Mouse (Mus musculus): ENCODE measurements around the gene Ift22. TPM values are rescaled to one million over a fixed set of nuclear protein-coding genes. Genes with fewer than 3 reads are reported as not detected.
"Not testable (repeated sequence)": the region's sequence is repeated elsewhere in the genome, so short reads cannot be mapped to it uniquely, and the experiment has no call there.

Gene Ift22
- polyA plus RNA-seq, 1 experiment: 19.6 TPM

DNA sequence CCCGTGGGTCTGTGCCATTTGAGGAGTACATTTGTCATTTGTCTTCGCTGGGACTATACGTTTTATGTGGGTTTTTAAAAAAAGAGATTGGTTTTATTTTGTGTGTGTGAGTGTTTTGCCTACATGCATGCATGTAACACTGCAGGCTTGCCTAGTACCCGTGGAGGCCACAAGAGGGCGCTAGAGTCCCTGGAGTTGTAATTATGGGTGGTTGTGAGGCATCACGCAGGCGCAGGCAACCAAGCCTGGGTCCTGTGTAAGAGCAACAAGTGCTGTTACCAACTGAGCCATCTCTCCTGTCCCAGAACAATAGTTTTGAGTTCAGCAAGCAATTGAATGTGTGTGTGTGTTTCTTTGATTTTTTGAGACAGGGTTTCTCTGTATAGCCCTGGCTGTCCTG is 31.3 kb downstream of the Ift22 start:
- no peaks in the 10 kb centered on the region for H3K79me2 ChIP-seq (ENCODE audit: control insufficient read depth, insufficient read depth)
- no peaks in the 10 kb centered on the region for H3K36me3 ChIP-seq (ENCODE audit: control insufficient read depth, insufficient read depth)
- H3K27me3 ChIP-seq (ENCODE audit: control insufficient read depth, insufficient read depth, insufficient read length): no peaks in the 10 kb centered on the region
- TF ChIP-seq E2F4 (IDR thresholded peaks at IDR 0.05; ENCODE audit: insufficient read depth) (no peak), TCF3 (IDR thresholded peaks at IDR 0.05; ENCODE audit: insufficient read length, low read depth) (no peak), POLR2AphosphoS2 (IDR thresholded peaks at IDR 0.05; ENCODE audit: insufficient read length, low read depth) (no peak), SRF (IDR thresholded peaks at IDR 0.05; ENCODE audit: control insufficient read depth, insufficient read length, low read depth) (no peak), POLR2A (IDR thresholded peaks at IDR 0.05; ENCODE audit: insufficient read length, low read depth) (no peak), MAX (IDR thresholded peaks at IDR 0.05; ENCODE audit: low read depth) (no peak), USF1 (IDR thresholded peaks at IDR 0.05; ENCODE audit: low read depth) (no peak), MYOD1 (IDR thresholded peaks at IDR 0.05; ENCODE audit: control insufficient read depth in 1 of 3, insufficient read length in 2 of 3, low read depth in 2 of 3) (no peak), TCF12 (IDR thresholded peaks at IDR 0.05; ENCODE audit: insufficient read depth, poor library complexity, severe bottlenecking) (no peak)
- no peak overlapping the region for H3K4me2 ChIP-seq (ENCODE audit: low read depth)
- no peak overlapping the region for H3ac ChIP-seq (ENCODE audit: control insufficient read depth, insufficient read length)
- H3K4me3 ChIP-seq: no peak overlapping the region

DNA sequence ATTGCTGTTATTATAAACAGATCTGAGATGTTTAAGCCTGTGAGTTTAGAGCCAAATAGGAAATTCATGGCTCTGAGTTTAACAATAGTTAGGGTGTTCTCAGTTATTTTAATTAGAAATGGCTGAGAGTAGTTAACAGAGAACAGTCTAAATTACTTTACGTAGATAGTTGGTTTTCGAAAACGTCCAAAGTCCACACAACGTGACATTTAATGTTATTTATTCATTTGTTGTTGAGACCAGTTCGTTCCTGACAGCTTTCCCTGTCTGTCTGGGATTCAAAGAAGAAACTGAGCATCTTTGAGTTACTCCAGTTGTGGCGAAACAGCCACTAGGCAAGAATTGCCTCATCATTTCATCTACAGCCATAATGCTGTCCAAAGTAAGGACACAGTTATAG is 32.1 kb downstream of the Ift22 start:
- not testable (repeated sequence) for H3K4me3 ChIP-seq; H3ac ChIP-seq (ENCODE audit: control insufficient read depth, insufficient read length); H3K27me3 ChIP-seq (ENCODE audit: control insufficient read depth, insufficient read depth, insufficient read length); H3K36me3 ChIP-seq (ENCODE audit: control insufficient read depth, insufficient read depth); H3K4me2 ChIP-seq (ENCODE audit: low read depth); H3K79me2 ChIP-seq (ENCODE audit: control insufficient read depth, insufficient read depth)

DNA sequence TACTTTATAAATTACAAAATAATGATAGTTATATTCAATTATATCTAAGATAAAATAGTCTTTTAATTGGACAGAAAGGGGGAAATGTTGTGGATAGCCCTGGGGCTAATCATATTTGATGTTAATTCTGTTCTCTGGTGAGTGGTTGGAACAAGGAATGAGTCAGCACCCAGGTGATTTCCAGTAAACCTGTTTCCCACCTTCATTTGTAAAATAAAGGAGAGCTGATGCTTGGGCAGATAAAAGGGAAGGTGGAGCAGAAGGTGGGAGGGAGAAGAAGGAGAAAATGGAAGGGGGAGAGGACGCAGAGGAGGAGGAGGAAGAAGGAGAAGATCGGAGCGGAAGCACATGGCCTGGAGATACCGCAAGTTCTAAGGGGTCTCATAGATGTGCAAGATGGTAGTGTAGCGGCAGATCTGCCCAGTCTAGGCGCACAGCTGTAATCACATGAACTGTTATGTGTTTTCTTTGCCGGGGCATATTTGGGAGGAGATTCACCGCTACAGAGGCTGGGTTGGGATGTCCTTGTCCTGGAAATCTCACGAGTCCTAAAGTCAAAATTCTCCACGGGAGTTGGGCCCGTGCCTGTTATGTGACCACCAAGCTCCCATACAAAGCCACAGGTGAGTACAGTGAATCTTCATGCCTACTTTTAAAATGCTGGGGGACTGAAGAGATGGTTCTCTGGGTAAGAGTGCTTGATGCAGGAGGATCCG is 33.1 kb downstream of the Ift22 start:
- no peak overlapping the region for H3ac ChIP-seq (ENCODE audit: control insufficient read depth, insufficient read length)
- H3K79me2 ChIP-seq (ENCODE audit: control insufficient read depth, insufficient read depth): no peaks in the 10 kb centered on the region
- H3K4me3 ChIP-seq: no peak overlapping the region
- no peak overlapping the region for H3K4me2 ChIP-seq (ENCODE audit: low read depth)
- no peaks in the 10 kb centered on the region for H3K27me3 ChIP-seq (ENCODE audit: control insufficient read depth, insufficient read depth, insufficient read length)
- TF ChIP-seq SRF (IDR thresholded peaks at IDR 0.05; ENCODE audit: control insufficient read depth, insufficient read length, low read depth) (no peak), TCF3 (IDR thresholded peaks at IDR 0.05; ENCODE audit: insufficient read length, low read depth) (no peak), REST (IDR thresholded peaks at IDR 0.05; ENCODE audit: insufficient read depth, insufficient read length) (no peak), POLR2A (IDR thresholded peaks at IDR 0.05; ENCODE audit: insufficient read length, low read depth) (no peak), TCF12 (IDR thresholded peaks at IDR 0.05; ENCODE audit: insufficient read depth, poor library complexity, severe bottlenecking) (no peak), E2F4 (IDR thresholded peaks at IDR 0.05; ENCODE audit: insufficient read depth) (no peak), MAX (IDR thresholded peaks at IDR 0.05; ENCODE audit: low read depth) (no peak), POLR2AphosphoS2 (IDR thresholded peaks at IDR 0.05; ENCODE audit: insufficient read length, low read depth) (no peak), MYOG (IDR thresholded peaks at IDR 0.05; ENCODE audit: control insufficient read depth in 1 of 3, insufficient read depth in 1 of 3, insufficient read length in 2 of 3, low read depth in 2 of 3) (no peak), USF1 (IDR thresholded peaks at IDR 0.05; ENCODE audit: low read depth) (no peak), CEBPB (IDR thresholded peaks at IDR 0.05; ENCODE audit: insufficient read depth, poor library complexity, severe bottlenecking) (no peak), MYOD1 (IDR thresholded peaks at IDR 0.05; ENCODE audit: control insufficient read depth in 1 of 3, insufficient read length in 2 of 3, low read depth in 2 of 3) (no peak)
- H3K36me3 ChIP-seq (ENCODE audit: control insufficient read depth, insufficient read depth): no peaks in the 10 kb centered on the region

DNA sequence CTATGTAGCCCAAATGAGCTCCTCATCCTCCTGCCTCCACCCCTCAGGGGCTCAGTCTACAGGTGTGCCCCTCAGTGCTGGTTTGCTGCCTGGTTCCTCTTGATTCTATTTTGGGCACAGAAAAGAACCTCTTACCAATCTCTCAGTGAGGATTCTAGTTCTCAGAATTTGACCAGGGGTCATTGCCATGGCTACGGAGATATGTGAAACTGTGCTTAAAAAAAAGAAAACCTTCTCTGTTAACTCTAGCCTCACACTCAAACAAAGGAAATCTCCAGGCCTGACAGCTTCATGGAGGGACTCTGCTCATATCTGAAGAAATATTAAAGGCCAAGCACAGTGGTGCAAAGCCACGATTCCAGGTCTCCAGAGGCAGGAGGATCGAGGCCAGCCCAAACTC is 34.8 kb downstream of the Ift22 start:
- H3K27me3 ChIP-seq (ENCODE audit: control insufficient read depth, insufficient read depth, insufficient read length): no peaks in the 10 kb centered on the region
- no peak for TF ChIP-seq POLR2AphosphoS2 (IDR thresholded peaks at IDR 0.05; ENCODE audit: insufficient read length, low read depth)
- TF ChIP-seq MYOD1 (IDR thresholded peaks at IDR 0.05; ENCODE audit: control insufficient read depth in 1 of 3, insufficient read length in 2 of 3, low read depth in 2 of 3): no peak
- no peak for TF ChIP-seq MYOG (IDR thresholded peaks at IDR 0.05; ENCODE audit: control insufficient read depth in 1 of 3, insufficient read depth in 1 of 3, insufficient read length in 2 of 3, low read depth in 2 of 3)
- no peak for TF ChIP-seq USF1 (IDR thresholded peaks at IDR 0.05; ENCODE audit: low read depth)
- no peak for TF ChIP-seq CEBPB (IDR thresholded peaks at IDR 0.05; ENCODE audit: insufficient read depth, poor library complexity, severe bottlenecking)
- TF ChIP-seq TCF12 (IDR thresholded peaks at IDR 0.05; ENCODE audit: insufficient read depth, poor library complexity, severe bottlenecking): no peak
- no peak for TF ChIP-seq E2F4 (IDR thresholded peaks at IDR 0.05; ENCODE audit: insufficient read depth)
- TF ChIP-seq SRF (IDR thresholded peaks at IDR 0.05; ENCODE audit: control insufficient read depth, insufficient read length, low read depth): no peak
- no peak for TF ChIP-seq TCF3 (IDR thresholded peaks at IDR 0.05; ENCODE audit: insufficient read length, low read depth)
- no peak for TF ChIP-seq MAX (IDR thresholded peaks at IDR 0.05; ENCODE audit: low read depth)
- no peak for TF ChIP-seq REST (IDR thresholded peaks at IDR 0.05; ENCODE audit: insufficient read depth, insufficient read length)
- no peak for TF ChIP-seq POLR2A (IDR thresholded peaks at IDR 0.05; ENCODE audit: insufficient read length, low read depth)
- H3ac ChIP-seq (ENCODE audit: control insufficient read depth, insufficient read length): no peak overlapping the region
- H3K36me3 ChIP-seq (ENCODE audit: control insufficient read depth, insufficient read depth): no peaks in the 10 kb centered on the region
- no peak overlapping the region for H3K4me2 ChIP-seq (ENCODE audit: low read depth)
- no peak overlapping the region for H3K4me3 ChIP-seq
- H3K79me2 ChIP-seq (ENCODE audit: control insufficient read depth, insufficient read depth): no peaks in the 10 kb centered on the region

DNA sequence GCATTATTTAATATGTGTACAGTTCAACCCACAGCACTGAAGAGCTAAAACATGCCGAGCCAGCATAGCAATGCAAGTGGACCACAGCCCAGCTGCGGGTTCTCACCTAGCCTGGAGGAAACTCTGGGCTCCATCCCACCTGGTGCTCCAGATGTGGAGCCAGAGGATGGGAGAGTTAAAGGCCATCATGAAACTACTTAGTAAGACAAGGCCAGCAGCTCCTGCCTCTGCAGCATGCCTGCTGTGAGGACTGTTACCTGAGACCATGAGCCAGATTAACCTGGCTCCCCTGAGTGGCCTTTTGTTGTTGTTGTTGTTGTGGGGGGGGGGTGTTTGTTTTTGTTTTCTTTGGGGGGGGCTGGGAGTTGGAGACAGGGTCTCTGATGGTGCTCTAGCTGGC is 35.4 kb downstream of the Ift22 start:
- H3K36me3 ChIP-seq (ENCODE audit: control insufficient read depth, insufficient read depth): no peaks in the 10 kb centered on the region
- no peak overlapping the region for H3ac ChIP-seq (ENCODE audit: control insufficient read depth, insufficient read length)
- no peaks in the 10 kb centered on the region for H3K79me2 ChIP-seq (ENCODE audit: control insufficient read depth, insufficient read depth)
- no peak overlapping the region for H3K4me2 ChIP-seq (ENCODE audit: low read depth)
- no peaks in the 10 kb centered on the region for H3K27me3 ChIP-seq (ENCODE audit: control insufficient read depth, insufficient read depth, insufficient read length)
- TF ChIP-seq SRF (IDR thresholded peaks at IDR 0.05; ENCODE audit: control insufficient read depth, insufficient read length, low read depth): no peak
- no peak for TF ChIP-seq MYOD1 (IDR thresholded peaks at IDR 0.05; ENCODE audit: control insufficient read depth in 1 of 3, insufficient read length in 2 of 3, low read depth in 2 of 3)
- no peak for TF ChIP-seq POLR2AphosphoS2 (IDR thresholded peaks at IDR 0.05; ENCODE audit: insufficient read length, low read depth)
- TF ChIP-seq E2F4 (IDR thresholded peaks at IDR 0.05; ENCODE audit: insufficient read depth): no peak
- no peak for TF ChIP-seq TCF3 (IDR thresholded peaks at IDR 0.05; ENCODE audit: insufficient read length, low read depth)
- no peak for TF ChIP-seq REST (IDR thresholded peaks at IDR 0.05; ENCODE audit: insufficient read depth, insufficient read length)
- TF ChIP-seq MAX (IDR thresholded peaks at IDR 0.05; ENCODE audit: low read depth): no peak
- TF ChIP-seq USF1 (IDR thresholded peaks at IDR 0.05; ENCODE audit: low read depth): no peak
- no peak for TF ChIP-seq CEBPB (IDR thresholded peaks at IDR 0.05; ENCODE audit: insufficient read depth, poor library complexity, severe bottlenecking)
- no peak for TF ChIP-seq TCF12 (IDR thresholded peaks at IDR 0.05; ENCODE audit: insufficient read depth, poor library complexity, severe bottlenecking)
- no peak for TF ChIP-seq POLR2A (IDR thresholded peaks at IDR 0.05; ENCODE audit: insufficient read length, low read depth)
- TF ChIP-seq MYOG (IDR thresholded peaks at IDR 0.05; ENCODE audit: control insufficient read depth in 1 of 3, insufficient read depth in 1 of 3, insufficient read length in 2 of 3, low read depth in 2 of 3): no peak
- H3K4me3 ChIP-seq: no peak overlapping the region
